Mouse (Mus musculus) embryo, embryonic 9.5 days (tissue): ENCODE data around the gene Ccnk.

Experiments
- DNase-seq: peaks from one replicate; pipeline ENCODE4 v3.0.0-alpha.2; 2017; ENCODE audit errors: extremely low spot score

Gene Ccnk

GRCm38 (mm10) chr12:108187541-108188091 lies 8.2 kb downstream of the Ccnk start:
- no peak for DNase-seq

DNA sequence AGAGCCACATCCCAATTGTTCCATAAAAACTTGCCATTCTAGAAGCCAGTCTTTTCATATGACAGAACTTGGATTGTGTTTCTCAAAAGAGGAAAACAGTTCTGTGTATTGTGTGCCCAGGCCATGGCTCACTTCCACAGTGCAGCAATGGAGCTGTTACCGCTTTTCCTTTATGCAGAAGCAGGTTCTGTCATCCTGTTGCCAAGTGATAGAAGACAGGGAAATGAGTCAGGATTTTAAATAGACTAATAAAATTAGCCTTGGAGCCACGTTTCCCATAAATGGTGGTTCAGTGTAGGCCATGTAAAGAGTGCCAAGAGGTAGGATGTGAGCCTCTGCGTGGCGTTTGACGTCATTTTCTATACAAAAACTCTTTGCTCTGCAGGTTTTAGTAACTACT lies 14.5 kb downstream of the Ccnk start:
- no peak for DNase-seq

DNA sequence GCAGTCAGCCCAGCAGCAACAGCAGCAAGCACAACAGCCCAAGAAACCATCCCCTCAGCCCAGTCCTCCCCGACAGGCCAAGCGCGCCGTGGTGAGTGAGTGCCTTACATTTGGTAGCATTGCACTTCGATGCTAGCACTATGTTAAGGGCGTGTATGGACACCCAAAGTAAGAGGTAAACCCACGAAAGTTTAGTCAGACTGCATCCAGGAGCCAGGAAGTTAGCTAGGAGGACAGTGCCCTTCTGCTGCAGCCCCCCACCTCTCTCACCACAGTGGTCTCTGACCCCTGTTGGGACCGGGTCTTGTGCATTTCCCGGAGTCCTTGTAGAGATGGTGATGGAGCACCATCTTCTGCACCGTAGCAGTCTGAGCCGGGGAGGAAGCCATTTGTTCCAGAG lies 16.4 kb downstream of the Ccnk start:
- no peak for DNase-seq

GRCm38 (mm10) chr12:108198447-108198846 lies 19.1 kb downstream of the Ccnk start:
- DNase-seq: no peak

GRCm38 (mm10) chr12:108200094-108200493 lies 20.7 kb downstream of the Ccnk start:
- no peak for DNase-seq

GRCm38 (mm10) chr12:108203895-108204294 lies 24.5 kb downstream of the Ccnk start:
- no peak for DNase-seq

DNA sequence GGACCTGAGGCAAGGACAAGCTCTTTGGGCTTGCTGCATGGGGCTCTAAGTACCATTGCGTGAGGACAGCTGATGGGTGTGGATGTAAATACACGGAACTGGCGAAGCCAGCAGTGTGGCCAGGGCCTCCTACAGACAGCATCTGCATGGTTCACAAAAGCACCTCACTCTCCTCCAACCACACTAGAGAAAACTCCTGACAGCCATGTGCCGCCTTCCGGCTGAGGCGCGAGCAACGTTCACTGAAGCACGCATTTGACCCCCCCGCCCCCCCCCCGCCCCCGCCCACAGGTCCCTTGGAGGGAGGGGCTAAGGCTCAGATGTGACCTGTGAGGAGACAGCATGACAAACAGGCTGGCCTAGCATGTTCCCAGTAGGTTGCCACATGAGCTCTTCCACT lies 25.6 kb downstream of the Ccnk start:
- no peak for DNase-seq

- peak; percentile 80 for DNase-seq
Observed at GRCm38 (mm10) chr12:108206641-108207040, 27.3 kb downstream of the Ccnk start.

- DNase-seq: no peak
Observed at GRCm38 (mm10) chr12:108208216-108208615, 28.8 kb downstream of the Ccnk start.

DNA sequence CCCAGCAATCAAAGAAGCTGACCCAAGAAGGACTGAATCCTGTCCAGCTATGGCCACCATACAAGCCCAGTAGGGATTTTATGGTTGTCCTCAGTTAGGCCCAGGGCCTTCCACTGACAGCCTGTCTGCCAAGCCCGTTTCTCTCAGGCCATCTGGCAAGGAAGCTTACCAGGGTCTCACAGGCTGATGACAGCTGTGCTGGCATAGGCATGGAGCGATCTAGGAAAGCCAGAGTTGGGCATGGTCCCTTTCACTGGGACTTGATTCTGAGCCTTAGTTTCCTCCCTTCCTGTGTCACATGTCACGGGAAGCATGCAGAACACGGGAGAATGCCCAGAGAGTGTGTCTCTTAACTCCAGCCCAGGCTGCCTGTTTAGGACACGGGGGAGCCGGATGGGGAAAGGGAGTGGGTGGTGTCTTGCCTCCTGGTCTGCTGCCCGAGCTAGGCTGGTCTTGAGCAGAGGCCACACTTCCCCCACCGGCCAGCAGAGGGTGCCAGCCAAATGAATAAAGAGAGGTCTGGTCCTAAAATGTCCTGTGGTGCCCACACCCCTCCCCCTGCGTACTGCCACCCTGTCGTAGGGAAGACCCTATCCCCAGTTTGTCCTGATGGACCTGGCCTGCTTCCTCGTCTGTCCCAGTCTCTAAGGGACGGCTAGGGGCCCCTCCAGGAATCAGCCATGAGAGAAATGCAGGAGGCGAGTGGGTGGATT lies 29.5 kb downstream of the Ccnk start:
- DNase-seq: peak; percentile 75

DNA sequence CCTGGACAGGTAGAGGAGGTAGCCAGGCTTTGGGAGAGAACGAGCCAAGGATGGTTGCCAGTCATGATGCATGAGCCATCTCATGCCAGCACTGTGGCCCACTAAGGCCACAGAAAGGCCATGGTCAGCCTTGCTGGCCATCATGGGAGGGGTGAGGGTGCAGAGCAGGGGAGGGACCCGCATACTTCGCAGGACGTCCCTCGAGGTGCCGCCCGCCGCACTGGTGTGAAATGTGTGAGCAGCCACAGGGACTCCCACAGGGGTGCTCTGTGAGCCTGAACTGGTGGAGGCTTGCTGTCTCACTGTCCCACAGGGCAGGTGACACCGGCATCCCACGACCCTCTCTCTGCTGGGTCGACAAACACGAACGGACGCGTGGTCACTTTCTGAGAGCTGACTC lies 31.2 kb downstream of the Ccnk start:
- no peak for DNase-seq

DNA sequence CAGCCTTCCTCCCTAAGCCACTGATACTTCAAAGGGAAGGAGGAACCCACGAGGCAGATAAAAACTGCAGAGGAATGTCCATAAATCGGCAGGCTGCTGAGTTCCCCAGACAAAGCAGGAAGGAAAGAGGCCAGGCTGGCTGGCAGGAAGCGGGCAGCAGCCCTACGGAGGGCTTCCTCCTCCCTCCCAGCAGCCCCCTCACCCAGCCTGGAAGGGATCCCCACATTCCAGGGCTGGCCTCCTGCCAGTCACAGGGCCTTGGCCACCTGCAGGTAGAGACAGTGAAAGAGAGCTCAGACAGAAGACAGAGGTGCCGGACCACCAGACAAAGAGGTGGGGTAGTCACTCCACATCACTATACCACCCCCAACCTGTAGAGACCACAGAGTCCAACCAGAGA lies 32.7 kb downstream of the Ccnk start:
- no peak for DNase-seq

- DNase-seq: no peak
Observed at GRCm38 (mm10) chr12:108212476-108212875, 33.1 kb downstream of the Ccnk start.

GRCm38 (mm10) chr12:108213090-108214041 lies 34.0 kb downstream of the Ccnk start:
- DNase-seq: no peak

- DNase-seq: no peak
Observed at GRCm38 (mm10) chr12:108215090-108215489, 35.7 kb downstream of the Ccnk start.

GRCm38 (mm10) chr12:108216611-108217370 lies 37.4 kb downstream of the Ccnk start:
- DNase-seq: no peak

DNA sequence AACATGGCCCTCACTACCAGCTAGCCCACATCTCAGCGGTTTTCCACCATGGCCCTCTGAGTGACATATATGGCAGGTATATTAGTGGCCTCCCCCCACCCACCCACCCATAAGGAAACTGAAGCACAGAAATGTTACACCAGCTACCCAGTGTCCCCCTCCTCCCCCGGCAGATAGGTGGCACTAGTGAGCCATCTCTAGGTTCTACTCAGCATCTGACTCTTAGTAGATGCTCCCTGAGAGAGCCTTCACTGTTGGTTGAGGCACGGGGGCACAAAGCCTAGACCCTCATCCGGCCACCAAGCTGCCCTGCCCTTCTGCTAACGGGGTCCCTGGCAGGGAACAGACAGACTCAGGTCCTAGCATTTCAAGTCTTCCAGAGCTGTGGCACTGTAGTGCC lies 38.2 kb downstream of the Ccnk start:
- no peak for DNase-seq

DNA sequence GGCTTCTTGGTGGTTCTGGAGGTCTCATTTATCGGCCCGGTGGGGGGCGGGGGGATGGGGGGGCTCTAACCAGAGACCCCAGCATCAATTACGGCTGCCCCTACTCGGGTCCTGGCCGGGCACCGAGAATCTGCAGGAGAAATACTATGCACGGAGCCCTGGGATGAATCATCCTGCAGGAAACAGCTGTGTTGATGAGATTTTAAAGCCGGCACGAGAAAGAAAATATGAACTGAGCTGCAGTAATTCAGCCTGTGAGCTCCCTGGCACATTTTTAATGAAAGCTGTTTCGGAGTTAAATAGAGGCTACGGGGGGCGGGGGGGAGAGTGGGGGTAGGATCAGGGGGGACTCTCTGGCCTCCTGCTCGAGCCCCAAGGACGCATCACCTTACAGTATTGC lies 39.8 kb downstream of the Ccnk start:
- DNase-seq: no peak

DNA sequence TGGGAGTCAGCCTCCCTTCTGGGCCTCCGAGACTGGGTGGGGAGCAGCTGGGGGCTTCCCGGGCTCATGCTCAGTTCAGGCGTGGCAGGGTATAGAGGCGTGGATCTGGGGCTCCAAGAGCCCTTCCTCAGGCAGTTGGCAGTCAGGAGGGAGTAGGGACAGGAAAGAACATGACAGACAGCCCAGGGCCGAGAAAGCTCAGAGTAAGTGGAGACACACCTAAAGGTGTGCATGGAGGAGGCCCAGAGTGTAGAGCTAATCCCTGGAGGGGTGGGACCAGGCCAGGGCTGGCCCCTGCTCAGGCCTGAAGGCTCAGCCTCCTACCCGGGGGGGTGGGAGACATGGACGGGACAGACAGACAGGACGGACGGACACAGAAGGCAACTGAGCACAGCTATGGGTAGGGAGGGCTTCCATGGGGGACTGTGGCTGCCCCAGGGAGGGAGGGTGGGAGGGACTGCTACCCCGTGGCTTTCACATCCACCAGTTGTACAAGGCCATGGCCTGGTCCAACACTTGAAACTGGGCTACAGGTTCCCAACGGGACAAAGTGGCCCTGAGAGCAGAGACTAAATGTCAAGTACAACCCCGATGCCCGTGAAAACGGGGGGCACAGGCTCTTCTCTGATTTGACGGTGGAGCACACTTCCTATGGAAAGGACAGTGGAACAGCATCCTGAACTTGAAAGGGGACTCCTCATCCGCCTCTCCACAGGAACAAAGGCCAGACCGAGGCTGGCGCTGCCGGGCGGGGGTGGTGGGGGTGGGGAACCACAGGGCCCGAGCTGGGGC lies 40.6 kb downstream of the Ccnk start:
- no peak for DNase-seq

- no peak for DNase-seq
Observed at GRCm38 (mm10) chr12:108220621-108221020, 41.2 kb downstream of the Ccnk start.

DNA sequence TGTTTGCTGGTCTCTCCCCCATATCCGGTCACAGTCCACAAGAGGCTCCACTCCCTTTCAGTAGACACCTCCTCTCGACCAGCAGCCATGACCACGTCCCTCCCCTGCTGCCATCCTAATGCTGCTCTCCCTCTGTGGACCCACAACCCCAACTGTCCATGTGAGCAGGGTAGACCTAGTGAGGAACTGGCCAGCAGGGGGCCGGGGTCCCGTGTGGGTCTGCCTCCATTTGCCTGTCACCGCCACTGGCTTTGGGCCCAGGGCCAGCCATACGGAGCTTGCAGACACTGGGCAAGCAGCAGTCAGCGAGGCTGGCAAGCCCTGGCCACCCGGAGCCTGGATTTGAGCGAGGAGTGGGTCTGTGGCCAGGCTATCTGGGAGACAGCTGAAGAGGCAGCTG lies 41.8 kb downstream of the Ccnk start:
- DNase-seq: peak; percentile 45
